Mouse (Mus musculus): ENCODE measurements around the gene Mreg.
"Not testable (repeated sequence)": the region's sequence is repeated elsewhere in the genome, so short reads cannot be mapped to it uniquely, and the experiment has no call there.

The Mreg gene

DNA sequence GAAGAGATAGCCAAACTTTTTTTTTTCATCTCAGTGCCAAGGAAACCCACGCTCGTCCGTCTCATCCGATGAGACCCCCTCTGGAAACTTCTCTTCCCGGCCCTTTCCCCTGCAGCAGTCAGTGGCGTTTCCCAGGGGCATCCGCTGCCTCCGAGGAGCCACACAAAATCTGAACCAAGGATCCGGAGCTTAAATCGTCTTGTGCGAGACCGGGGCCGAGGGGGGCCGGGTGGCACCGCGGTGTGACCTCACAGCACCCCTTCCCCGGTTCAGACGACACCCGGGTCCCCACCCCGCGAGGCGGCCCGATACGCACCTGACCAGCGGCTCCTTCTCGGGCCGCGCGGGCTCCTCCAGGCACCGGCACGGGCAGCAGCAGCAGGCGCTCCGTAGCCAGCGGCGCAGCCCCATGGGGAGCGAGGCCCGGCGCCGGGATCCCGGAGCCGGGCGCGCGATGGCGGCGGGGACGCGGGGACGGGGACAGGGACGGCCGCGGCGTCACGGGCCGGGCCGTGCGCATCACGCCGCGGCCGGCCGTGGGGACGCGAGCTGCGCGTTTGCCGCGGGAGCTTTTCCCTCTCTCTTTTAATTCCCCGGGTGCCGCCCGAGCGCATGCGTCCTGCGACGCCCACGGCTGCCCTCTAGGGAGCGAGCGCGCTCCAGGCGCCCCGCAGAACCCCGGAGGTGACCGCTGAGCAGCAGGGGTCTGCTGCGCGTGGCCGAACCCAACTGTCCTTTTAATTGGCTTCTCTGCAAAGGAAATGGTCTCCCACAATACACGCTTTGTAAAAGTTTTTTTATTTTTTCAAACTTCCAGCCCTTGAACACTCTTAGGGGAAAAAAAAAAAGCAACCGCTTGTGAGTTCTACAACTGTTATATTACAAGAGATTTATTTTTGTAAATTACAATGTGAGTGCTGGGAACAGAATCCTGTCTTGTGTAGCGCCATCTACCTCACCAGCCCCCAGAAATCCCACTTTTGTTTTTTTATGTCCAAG lies at the start of gene Mreg:
Gene Mreg, minus strand, starts transcription at position 607 of the 999 bp plus-strand sequence.
- peak; percentile 71 for DNase-seq

DNA sequence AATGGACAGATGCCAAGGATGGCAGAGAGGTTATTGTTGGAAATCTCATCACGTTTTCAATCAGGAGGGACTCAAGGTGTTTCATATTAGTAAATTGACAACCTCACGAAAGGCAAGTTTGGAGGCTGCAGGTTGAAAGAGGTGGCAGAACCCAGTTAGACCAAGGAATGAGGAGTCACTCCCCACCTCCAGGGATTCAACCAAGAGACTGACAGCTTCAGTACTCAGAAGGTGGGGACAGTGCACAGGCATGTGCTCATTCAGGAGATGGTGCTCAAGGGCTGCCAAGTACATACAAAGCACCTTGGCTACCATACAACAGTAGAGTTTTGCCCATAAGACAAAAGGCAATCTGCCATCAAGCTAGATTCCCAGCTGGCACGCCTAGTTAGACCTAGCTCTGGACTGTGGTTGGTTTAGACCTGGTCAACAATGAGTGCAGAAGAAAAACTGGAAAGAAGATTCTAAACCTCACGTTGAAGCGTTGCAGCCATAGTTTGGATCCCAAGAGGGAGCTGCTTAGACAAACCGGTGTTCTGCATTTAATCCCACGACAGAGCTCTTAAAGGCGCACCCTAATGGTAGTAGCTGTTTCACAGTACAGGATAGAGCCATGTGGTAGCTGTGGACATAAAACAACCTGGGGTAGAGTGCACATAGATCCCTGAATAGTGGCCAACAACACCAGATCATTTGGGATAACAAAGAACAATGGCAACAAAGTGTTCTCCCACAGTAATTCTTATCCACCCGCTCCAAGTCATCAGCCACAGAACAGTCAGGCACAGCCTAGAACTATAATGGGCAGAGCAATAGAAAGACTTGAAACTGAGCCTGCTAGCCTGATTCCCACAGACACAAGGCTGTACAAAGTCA lies 44.5 kb upstream of the Mreg start:
- DNase-seq: no peak

DNA sequence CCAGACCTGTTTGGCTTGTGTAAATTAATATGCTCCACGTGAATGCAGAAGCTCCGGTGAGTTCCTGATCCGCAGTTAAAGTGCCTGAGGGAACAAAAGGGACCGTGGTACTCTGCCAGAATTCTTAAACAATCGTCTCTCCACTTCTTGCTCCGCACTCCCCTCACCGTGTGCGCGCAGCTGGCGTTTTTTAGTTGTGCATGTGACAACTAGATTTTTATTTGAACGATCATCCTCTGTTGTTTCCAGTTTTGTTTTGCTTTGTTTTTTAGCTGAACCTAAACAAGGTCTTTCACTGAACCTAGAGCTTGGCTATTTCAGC lies 43.7 kb upstream of the Mreg start:
- no peak for DNase-seq

DNA sequence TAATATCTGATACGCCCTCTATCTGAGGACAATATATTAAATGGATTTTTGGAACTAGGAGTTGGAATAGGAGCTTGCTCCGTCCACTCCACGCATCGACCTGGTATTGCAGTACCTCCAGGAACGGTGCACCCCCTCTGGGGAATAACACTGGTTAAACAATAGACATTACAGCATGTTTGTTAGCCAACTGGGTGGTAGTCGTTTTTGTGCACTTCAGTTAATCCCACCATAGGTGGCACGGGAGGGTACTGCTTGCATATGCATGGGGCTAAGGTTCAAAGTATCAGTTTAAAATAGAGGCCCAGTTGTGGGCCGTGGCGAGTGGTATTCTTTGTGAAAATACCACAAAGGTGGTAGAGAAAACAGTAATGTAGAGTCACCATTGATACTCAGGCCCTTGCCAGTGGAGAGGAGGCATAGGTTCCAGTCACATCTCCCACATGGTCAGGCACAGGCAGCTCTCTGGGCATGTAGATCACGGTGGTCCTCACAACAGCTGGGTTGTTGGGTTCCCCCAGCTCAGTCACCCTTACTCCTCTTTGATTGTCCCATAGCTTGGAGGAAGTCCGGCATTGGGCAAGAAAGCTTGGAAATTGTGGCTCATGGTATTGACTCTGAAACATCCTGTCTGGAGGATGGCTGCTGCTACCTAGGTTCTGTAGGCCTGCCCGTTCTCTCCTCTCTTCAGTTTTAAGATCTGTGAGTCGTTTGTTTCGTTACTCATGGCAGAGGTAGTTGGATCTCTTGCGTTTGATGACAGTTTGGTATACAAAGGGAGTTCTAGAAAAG lies 43.2 kb upstream of the Mreg start:
- peak; percentile 15 for DNase-seq

DNA sequence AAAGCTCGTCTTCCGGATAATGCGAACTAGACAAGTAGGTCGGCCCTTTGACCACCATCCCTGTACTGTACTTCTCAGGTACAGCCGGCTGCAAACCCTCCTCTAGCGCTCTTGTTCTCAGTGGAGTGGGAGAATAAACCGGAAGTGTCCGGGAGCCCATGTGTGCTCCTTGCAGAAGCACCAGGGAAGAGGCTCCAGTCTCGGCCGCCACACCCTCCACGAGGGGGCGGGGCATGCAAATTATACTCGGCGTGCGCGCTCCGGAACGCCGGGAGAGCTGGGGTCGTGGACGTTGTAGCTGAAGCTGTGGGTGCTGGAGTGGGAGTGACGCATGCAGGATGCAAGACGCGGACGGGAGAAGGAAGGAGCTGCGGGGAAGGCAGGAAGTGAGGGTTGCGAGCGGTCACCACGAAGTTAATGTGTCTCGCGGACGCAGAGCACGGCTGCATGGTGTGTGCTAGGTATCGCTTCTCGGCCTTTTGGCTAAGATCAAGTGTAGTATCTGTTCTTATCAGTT lies 42.5 kb upstream of the Mreg start:
- DNase-seq: peak; percentile 88

DNA sequence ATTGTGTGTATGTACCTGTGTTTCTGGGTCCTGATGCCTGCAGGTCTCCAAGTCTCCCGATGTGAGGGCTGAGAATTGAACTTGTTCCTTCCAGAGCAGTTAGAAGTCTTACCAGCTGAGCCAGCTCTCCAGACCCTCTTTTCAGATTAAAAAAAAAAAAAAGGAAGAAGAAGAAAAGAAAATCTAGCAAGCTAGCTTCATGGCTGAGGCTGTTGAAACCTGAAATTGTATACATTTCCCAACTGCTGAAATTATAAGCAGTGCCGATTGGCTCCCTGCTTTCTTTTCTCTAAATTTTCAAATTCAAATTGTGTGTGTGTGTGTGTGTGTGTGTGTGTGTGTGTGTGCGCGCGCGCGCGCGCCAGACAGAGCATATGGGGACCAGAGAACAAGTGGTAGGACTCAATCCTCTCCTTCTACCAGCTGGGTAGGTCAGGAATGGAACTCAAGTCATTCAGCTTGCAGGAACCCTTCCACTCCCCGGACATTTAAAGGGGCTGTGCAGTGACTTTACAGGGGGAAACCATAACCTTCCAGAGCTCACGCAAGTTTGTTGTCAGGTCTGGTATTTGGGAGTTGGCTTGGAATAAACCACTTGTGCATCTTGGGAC lies 41.9 kb upstream of the Mreg start:
- peak; percentile 6 for DNase-seq

DNA sequence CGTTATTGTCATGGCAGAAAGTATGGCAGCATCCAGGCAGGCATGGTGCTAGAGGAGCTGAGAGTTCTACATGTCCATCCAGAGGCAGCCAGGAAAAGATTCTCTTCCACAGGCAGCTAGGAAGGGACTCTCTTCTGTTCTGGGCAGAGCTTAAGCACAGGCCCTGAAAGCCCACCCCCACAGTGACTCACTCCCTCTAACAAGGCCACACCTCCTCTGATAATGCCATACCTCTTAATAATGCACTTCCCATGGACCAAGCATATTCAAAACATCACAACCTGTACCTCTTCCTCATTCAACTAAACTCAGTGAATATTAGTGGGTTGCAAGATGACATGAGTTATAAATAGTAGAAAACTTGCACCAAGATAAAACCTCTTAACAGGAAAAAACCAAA lies 39.7 kb upstream of the Mreg start:
- DNase-seq: no peak

DNA sequence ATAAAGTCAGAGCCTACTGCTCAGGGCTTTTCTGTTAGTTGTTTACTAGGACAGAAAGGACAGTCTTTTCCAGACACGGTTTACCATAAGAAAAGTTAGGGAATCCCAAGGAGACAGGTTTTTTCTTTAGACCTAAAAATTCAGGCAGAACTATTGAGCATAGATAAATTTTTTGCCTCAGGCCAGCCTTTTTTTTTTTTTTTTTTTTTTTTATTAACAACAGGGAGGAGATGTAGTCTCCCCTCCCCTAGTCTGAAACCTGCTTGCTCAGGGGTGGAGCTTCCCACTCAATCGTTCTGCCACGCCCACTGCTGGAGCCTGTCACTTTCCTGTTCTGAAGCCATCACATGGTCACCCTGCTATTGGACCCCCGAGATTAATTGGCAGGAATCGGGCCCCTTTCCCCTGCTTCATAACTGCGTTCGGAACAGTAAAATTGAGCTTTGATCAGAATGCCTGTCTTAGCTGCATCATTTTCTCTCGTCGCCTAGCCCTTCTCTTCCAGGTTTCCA lies 36.2 kb upstream of the Mreg start:
- DNase-seq: not testable (repeated sequence)

DNA sequence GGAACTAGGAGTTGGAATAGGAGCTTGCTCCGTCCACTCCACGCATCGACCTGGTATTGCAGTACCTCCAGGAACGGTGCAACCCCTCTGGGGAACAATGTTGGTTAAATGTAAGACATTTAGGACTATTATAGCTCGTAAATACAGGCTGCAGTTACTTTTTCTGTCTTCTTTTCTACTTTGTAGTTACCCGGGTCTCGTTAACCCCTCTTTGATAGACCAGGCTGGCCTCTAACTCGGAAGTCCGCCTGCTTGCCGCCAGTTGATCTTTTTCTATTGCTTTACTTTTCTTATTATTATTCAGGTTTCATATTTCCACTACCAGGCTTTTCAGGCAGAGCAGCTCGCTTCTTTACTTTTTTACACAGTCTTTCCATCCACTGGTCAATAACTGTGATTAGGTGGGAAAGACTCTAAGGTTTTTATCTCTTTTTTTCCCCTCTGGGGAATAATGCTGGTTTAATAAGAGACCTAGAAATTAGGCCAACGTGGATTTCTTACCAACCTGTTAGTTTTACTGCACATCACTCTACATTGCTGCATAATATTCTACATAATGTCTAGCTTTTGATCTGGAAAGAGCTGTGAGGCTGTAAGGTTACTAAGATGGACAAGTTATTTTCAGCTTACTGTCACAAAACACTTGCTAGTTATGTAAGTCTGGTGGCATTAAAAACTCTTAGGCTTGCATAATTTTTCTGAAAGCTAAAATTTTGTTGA lies 32.4 kb upstream of the Mreg start:
- DNase-seq: peak; percentile 15

DNA sequence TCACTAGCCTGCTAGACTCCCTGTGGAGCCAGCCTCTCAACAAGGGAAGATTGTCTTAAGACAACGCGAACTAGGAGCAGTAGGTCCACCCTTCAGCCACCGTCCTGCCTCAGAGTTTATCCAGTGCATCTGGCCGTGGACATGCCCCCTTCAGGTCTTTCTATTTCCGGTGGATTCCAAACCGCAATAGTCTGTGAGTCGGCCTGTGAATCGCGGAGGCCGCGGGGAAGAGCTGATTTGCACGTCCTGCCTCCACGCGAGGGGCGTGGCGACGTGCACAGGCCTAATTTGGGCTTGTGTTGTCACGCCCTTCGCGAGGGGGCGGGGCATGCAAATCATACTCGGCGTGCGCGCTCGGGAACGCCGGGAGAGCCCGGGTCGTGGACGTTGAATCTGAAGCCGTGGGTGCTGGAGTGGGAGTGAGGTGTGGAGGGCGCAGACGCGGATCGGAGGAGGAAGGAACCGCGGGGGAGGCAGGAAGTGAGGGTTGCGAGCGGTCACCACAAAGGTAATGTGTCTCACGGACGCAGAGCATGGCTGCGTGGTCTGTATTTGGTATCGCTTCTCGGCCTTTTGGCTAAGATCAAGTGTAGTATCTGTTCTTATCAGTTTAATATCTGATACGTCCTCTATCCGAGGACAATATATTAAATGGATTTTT lies 31.7 kb upstream of the Mreg start:
- peak; percentile 96 for DNase-seq

DNA sequence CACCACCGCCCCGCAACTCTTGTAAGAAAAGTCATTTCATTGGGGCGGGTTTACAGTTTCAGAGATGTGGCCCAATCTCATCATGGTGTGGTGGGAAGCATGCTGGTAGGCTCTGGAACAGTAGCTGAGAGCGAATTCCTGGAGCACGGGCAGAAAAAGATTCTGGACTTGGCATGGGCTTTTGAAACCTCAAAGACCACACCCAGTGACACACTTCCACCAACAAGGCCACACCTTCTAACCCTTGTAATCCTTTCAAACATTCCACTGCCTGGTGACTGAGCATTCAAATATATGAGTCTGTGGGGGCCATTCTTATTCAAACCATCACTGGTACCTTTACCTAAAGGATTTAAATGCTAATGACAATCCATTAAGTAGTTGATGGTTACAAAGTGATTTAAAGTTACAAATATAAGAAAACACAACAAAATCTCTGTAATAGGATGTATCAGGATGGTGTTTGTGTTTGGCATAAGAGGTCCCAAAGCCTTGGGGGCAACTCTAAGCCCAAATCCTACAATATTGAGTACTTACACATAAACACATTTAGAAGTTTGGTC lies 30.6 kb upstream of the Mreg start:
- DNase-seq: no peak

DNA sequence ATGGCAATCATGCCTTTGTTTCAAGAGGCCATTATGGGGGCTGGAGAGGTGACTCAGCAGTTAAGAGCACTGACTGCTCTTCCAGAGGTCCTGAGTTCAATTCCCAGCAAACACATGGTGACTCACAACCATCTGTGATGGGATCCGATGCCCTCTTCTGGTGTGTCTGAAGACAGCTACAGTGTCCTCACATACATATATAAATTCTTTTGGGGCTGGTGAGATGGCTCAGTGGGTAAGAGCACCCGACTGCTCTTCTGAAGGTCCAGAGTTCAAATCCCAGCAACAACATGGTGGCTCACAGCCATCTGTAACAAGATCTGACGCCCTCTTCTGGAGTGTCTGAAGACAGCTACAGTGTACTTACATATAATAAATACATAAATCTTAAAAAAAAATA lies 27.0 kb upstream of the Mreg start:
- DNase-seq: not testable (repeated sequence)

DNA sequence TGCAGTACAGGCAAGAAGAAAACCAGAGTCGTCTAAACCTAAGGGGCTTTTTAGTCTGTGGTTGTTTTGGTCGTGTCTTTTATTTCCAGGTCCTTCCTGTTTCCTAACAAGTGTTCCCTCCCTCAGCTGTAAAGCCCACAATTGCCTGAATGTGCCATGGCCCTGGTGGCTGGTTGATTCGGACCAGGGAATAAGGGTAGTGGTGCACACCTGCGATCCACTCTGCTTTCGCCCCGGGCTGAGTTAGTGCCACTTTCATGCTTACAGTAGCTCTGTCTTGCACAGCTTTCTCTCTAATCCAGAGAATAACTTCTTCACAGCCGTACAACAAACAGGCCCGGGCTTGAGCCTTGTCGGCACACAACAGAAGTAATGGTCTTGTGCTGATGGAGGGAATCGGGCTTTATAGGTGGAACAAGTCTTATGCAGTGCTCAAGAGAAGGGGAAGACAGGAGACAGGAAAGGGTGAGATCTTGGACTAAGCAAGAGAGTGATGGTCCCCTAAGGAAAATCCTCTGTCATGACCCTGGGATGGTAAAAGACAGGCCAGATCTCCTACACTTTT lies 26.0 kb upstream of the Mreg start:
- no peak for DNase-seq

DNA sequence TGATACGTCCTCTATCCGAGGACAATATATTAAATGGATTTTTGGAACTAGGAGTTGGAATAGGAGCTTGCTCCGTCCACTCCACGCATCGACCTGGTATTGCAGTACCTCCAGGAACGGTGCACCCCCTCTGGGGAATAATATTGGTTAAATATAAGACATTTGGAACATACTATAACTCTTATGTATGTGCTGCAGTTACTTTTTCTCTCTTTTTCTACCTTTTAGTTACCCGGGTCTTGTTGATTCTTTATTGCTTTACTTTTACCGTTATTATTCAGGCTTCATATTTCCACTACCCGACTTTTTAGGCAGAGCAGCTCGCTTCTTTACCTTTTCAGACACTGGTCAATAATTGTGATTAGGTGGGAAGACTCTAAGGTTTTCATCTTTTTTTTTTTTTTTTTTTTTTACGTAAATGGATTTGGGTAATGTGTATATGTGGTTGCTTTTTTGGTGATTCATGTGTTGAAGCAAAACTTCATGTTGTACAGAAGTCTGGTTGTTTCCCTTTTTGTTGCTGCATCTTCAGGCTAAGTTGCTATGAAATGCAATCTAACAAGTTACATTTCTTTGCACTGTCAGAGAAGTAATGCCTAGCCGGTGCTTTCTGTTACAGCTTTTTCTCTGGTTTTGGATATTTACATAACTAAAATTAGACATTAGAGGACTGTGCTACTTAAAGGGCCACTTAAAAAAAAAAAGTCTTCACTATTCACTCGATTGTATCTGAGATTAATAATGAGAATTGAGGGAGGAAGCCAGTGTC lies 25.1 kb upstream of the Mreg start:
- no peak for DNase-seq

DNA sequence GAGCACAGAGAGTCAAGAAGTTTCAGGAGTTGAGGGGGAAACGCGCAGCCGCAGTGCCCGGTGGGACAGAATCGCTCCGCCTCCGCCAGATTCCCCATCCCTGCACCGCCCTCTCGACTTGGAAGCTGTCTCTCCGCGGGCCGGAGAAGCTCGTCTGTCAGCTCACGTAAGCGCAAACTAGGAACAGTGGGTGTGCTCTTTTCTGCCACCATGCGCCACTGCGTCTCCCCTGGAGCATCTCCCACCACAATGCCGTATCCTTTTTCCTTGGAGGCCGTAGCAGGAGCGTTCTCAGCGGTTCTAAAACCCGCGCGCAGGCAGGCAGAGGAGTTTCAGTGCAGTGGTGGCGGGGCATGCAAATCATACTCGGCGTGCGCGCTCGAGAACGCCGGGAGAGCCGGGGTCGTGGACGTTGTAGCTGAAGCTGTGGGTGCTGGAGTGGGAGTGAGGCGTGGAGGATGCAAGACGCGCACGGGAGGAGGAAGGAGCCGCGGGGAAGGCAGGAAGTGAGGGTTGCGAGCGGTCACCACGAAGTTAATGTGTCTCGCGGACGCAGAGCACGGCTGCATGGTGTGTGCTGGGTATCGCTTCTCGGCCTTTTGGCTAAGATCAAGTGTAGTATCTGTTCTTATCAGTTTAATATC lies 24.4 kb upstream of the Mreg start:
- DNase-seq: peak; percentile 72

DNA sequence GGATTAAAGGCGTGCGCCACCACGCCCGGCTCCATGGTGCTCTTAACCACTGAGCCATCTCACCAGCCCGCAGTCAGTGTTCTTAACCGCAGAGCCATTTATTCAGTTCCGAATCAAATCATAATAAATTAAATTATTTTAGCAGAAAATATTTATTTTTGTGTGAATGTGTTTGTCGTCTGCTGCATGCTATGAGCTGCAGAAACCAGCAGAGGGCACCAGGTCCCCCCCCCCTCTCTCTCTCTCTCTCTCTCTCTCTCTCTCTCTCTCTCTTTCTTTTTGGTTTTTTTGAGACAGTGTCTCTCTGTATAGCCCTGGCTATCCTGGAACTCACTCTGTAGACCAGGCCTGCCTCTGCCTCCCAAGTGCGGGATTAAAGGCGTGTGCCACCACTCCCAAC lies 20.5 kb upstream of the Mreg start:
- DNase-seq: not testable (repeated sequence)

DNA sequence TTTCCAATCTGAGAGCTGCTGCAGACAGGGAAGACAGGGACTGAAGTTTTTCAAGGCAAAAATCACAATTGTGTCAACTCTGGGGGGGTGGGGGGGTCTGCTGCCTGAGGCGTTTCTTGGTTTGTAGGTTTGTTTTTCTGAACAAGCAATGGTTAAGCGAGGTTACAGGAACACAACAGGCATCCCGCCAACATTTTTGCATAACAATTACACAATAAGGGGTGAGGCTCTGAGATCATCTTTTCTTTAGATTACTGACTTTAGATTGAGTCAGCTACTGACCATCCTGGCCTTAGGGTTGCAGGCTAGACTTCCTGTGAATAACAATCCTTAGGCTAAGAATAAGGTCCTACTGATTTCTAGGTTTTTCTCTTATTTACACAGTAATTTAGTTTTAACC lies 16.9 kb upstream of the Mreg start:
- no peak for DNase-seq

DNA sequence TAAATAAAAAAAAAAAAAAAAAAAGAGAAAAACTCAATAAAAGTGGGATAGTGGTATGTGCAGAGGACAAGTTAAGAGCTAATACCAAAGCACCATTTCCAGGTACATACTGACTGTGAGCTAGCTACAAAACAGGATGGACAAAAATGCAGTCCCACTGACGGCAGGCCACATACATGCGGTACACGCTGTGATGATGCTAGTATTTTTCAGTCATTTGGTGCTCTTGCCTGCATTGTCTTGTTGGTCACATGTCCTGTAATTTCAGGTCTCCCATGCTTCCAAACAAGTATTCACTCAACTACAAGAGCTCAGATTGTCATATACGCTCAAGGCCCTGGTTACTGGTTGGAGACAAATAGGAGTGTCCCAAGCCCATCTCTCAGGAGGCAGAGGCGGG lies 15.4 kb upstream of the Mreg start:
- no peak for DNase-seq

All from lung, postnatal 14 days (tissue).